Mouse (Mus musculus): ENCODE results near the gene D17H6S53E. TPM values are rescaled to one million over a fixed set of nuclear protein-coding genes. Genes with fewer than 3 reads are reported as not detected.

D17H6S53E gene
- polyA plus RNA-seq, 1 experiment = 20.2 TPM

GRCm38 (mm10) chr17:35175382-35175781 is 49.2 kb downstream of the D17H6S53E start:
- no peak overlapping the region for H3K4me3 ChIP-seq (replicated peaks; ENCODE audit: control insufficient read depth, low read depth, low read length)
- no peak overlapping the region for H3K27ac ChIP-seq (ENCODE audit: control insufficient read depth, insufficient read depth, low read depth, low read length, poor library complexity)
- TF ChIP-seq CTCF (IDR thresholded peaks at IDR 0.05; ENCODE audit: control insufficient read depth, insufficient read depth, low read length) (no peak), POLR2A (IDR thresholded peaks at IDR 0.05; ENCODE audit: borderline replicate concordance, control insufficient read depth, low read depth, low read length) (no peak)
- WGBS = 62% methylated on average over 6 of the region's 6 CpGs
- peaks cover 4% of the 10 kb centered on the region for H3K4me1 ChIP-seq (ENCODE audit: control insufficient read depth, insufficient read depth, low read length)

GRCm38 (mm10) chr17:35175968-35176367 is 49.8 kb downstream of the D17H6S53E start, which contains the start of gene Aif1:
Aif1 (minus strand) TSS chr17:35176068.
- WGBS = 79% methylated on average over 2 of the region's 2 CpGs
- Histone ChIP-seq H3K4me1 (ENCODE audit: control insufficient read depth, insufficient read depth, low read length) (peaks cover 4% of the 10 kb centered on the region), H3K4me3 (replicated peaks; ENCODE audit: control insufficient read depth, low read depth, low read length) (no peak within 1 kb of the TSS), H3K27ac (ENCODE audit: control insufficient read depth, insufficient read depth, low read depth, low read length, poor library complexity) (no peak within 1 kb of the TSS)
- TF ChIP-seq CTCF (IDR thresholded peaks at IDR 0.05; ENCODE audit: control insufficient read depth, insufficient read depth, low read length) (no peak), POLR2A (IDR thresholded peaks at IDR 0.05; ENCODE audit: borderline replicate concordance, control insufficient read depth, low read depth, low read length) (no peak)

Other genes starting within 250 kb of the D17H6S53E start
- gene Zbtb12, start 246.9 kb upstream of the D17H6S53E start, polyA plus RNA-seq (2011; ENCODE audit: insufficient read depth, insufficient read length, low replicate concordance, missing spikeins) = 2.8 and 5.7 TPM in 2 replicates
- 2.0 TPM in 1 of 2 replicates, not detected in the other for gene Gm20547, start 244.3 kb upstream of the D17H6S53E start, polyA plus RNA-seq (2011; ENCODE audit: insufficient read depth, insufficient read length, low replicate concordance, missing spikeins)
- gene C2, start 228.1 kb upstream of the D17H6S53E start, polyA plus RNA-seq (2011; ENCODE audit: insufficient read depth, insufficient read length, low replicate concordance, missing spikeins) = 3.7 and 5.9 TPM in 2 replicates
- 60.6 and 104 TPM in 2 replicates for gene Ehmt2, start 227.9 kb upstream of the D17H6S53E start, polyA plus RNA-seq (2011; ENCODE audit: insufficient read depth, insufficient read length, low replicate concordance, missing spikeins)
- gene Slc44a4, start 211.9 kb upstream of the D17H6S53E start, polyA plus RNA-seq (2011; ENCODE audit: insufficient read depth, insufficient read length, low replicate concordance, missing spikeins) = 1.3 TPM in 1 of 2 replicates, not detected in the other
- 18.1 and 33.6 TPM in 2 replicates for gene Neu1, start 195.1 kb upstream of the D17H6S53E start, polyA plus RNA-seq (2011; ENCODE audit: insufficient read depth, insufficient read length, low replicate concordance, missing spikeins)
- gene Hspa1b, start 167.1 kb upstream of the D17H6S53E start, polyA plus RNA-seq (2011; ENCODE audit: insufficient read depth, insufficient read length, low replicate concordance, missing spikeins) = 1.3 and 5.5 TPM in 2 replicates
- not detected in 2 replicates for gene Gm20481, start 156.5 kb upstream of the D17H6S53E start, polyA plus RNA-seq (2011; ENCODE audit: insufficient read depth, insufficient read length, low replicate concordance, missing spikeins)
- gene Hspa1a, start 154.2 kb upstream of the D17H6S53E start, polyA plus RNA-seq (2011; ENCODE audit: insufficient read depth, insufficient read length, low replicate concordance, missing spikeins) = 1.9 TPM in 1 of 2 replicates, not detected in the other
- not detected in 2 replicates for gene Hspa1l, start 153.7 kb upstream of the D17H6S53E start, polyA plus RNA-seq (2011; ENCODE audit: insufficient read depth, insufficient read length, low replicate concordance, missing spikeins)
- 70.0 and 84.5 TPM in 2 replicates for gene Lsm2, start 144.5 kb upstream of the D17H6S53E start, polyA plus RNA-seq (2011; ENCODE audit: insufficient read depth, insufficient read length, low replicate concordance, missing spikeins)
- gene Vars, start 125.4 kb upstream of the D17H6S53E start, polyA plus RNA-seq (2011; ENCODE audit: insufficient read depth, insufficient read length, low replicate concordance, missing spikeins) = 117 and 158 TPM in 2 replicates
- gene Vwa7, start 109.8 kb upstream of the D17H6S53E start, polyA plus RNA-seq (2011; ENCODE audit: insufficient read depth, insufficient read length, low replicate concordance, missing spikeins) = 0.77 and 1.2 TPM in 2 replicates
- gene Sapcd1, start 98.4 kb upstream of the D17H6S53E start, polyA plus RNA-seq (2011; ENCODE audit: insufficient read depth, insufficient read length, low replicate concordance, missing spikeins) = 18.9 and 31.7 TPM in 2 replicates
- gene Msh5, start 79.6 kb upstream of the D17H6S53E start, polyA plus RNA-seq (2011; ENCODE audit: insufficient read depth, insufficient read length, low replicate concordance, missing spikeins) = 12.1 and 17.2 TPM in 2 replicates
- gene Clic1, start 76.4 kb upstream of the D17H6S53E start, polyA plus RNA-seq (2011; ENCODE audit: insufficient read depth, insufficient read length, low replicate concordance, missing spikeins) = 76.2 and 141 TPM in 2 replicates
- gene Ddah2, start 67.3 kb upstream of the D17H6S53E start, polyA plus RNA-seq (2011; ENCODE audit: insufficient read depth, insufficient read length, low replicate concordance, missing spikeins) = 12.5 and 15.2 TPM in 2 replicates
- 1.6 and 1.7 TPM in 2 replicates for gene Ly6g6c, start 61.0 kb upstream of the D17H6S53E start, polyA plus RNA-seq (2011; ENCODE audit: insufficient read depth, insufficient read length, low replicate concordance, missing spikeins)
- 16.5 and 35.6 TPM in 2 replicates for gene Mpig6b, start 60.2 kb upstream of the D17H6S53E start, polyA plus RNA-seq (2011; ENCODE audit: insufficient read depth, insufficient read length, low replicate concordance, missing spikeins)
- gene Ly6g6e, start 49.5 kb upstream of the D17H6S53E start, polyA plus RNA-seq (2011; ENCODE audit: insufficient read depth, insufficient read length, low replicate concordance, missing spikeins) = 1.3 TPM in 1 of 2 replicates, not detected in the other
- gene Ly6g6d, start 48.3 kb upstream of the D17H6S53E start, polyA plus RNA-seq (2011; ENCODE audit: insufficient read depth, insufficient read length, low replicate concordance, missing spikeins) = 9.2 and 26.2 TPM in 2 replicates
- gene Ly6g6f, start 40.8 kb upstream of the D17H6S53E start, polyA plus RNA-seq (2011; ENCODE audit: insufficient read depth, insufficient read length, low replicate concordance, missing spikeins) = 14.3 and 53.1 TPM in 2 replicates
- gene Abhd16a, start 37.1 kb upstream of the D17H6S53E start, polyA plus RNA-seq (2011; ENCODE audit: insufficient read depth, insufficient read length, low replicate concordance, missing spikeins) = 48.7 and 73.1 TPM in 2 replicates
- not detected in 2 replicates for gene Ly6g5c, start 18.1 kb upstream of the D17H6S53E start, polyA plus RNA-seq (2011; ENCODE audit: insufficient read depth, insufficient read length, low replicate concordance, missing spikeins)
- gene Ly6g5b, start 10.9 kb upstream of the D17H6S53E start, polyA plus RNA-seq (2011; ENCODE audit: insufficient read depth, insufficient read length, low replicate concordance, missing spikeins) = 3.4 and 4.7 TPM in 2 replicates
- 29.8 and 39.0 TPM in 2 replicates for gene Gpank1, start 4.9 kb upstream of the D17H6S53E start, polyA plus RNA-seq (2011; ENCODE audit: insufficient read depth, insufficient read length, low replicate concordance, missing spikeins)
- 155 and 166 TPM in 2 replicates for gene Csnk2b, start 4.3 kb upstream of the D17H6S53E start, polyA plus RNA-seq (2011; ENCODE audit: insufficient read depth, insufficient read length, low replicate concordance, missing spikeins)
- 6.0 TPM in 1 of 2 replicates, not detected in the other for gene Apom, start 5.7 kb downstream of the D17H6S53E start, polyA plus RNA-seq (2011; ENCODE audit: insufficient read depth, insufficient read length, low replicate concordance, missing spikeins)
- 104 and 195 TPM in 2 replicates for gene Bag6, start 8.8 kb downstream of the D17H6S53E start, polyA plus RNA-seq (2011; ENCODE audit: insufficient read depth, insufficient read length, low replicate concordance, missing spikeins)
- 208 and 214 TPM in 2 replicates for gene Prrc2a, start 38.5 kb downstream of the D17H6S53E start, polyA plus RNA-seq (2011; ENCODE audit: insufficient read depth, insufficient read length, low replicate concordance, missing spikeins)
- gene Aif1, start 49.7 kb downstream of the D17H6S53E start, polyA plus RNA-seq (2011; ENCODE audit: insufficient read depth, insufficient read length, low replicate concordance, missing spikeins) = 48.9 and 51.7 TPM in 2 replicates
- 50.4 and 139 TPM in 2 replicates for gene Lst1, start 62.1 kb downstream of the D17H6S53E start, polyA plus RNA-seq (2011; ENCODE audit: insufficient read depth, insufficient read length, low replicate concordance, missing spikeins)
- 38.6 and 66.2 TPM in 2 replicates for gene Ltb, start 68.1 kb downstream of the D17H6S53E start, polyA plus RNA-seq (2011; ENCODE audit: insufficient read depth, insufficient read length, low replicate concordance, missing spikeins)
- 3.2 and 7.4 TPM in 2 replicates for gene Tnf, start 75.6 kb downstream of the D17H6S53E start, polyA plus RNA-seq (2011; ENCODE audit: insufficient read depth, insufficient read length, low replicate concordance, missing spikeins)
- 3.5 and 4.4 TPM in 2 replicates for gene Lta, start 79.0 kb downstream of the D17H6S53E start, polyA plus RNA-seq (2011; ENCODE audit: insufficient read depth, insufficient read length, low replicate concordance, missing spikeins)
- gene Gm16181, start 94.5 kb downstream of the D17H6S53E start, polyA plus RNA-seq (2011; ENCODE audit: insufficient read depth, insufficient read length, low replicate concordance, missing spikeins) = not detected in 2 replicates
- gene Atp6v1g2, start 107.3 kb downstream of the D17H6S53E start, polyA plus RNA-seq (2011; ENCODE audit: insufficient read depth, insufficient read length, low replicate concordance, missing spikeins) = 4.1 and 9.9 TPM in 2 replicates
- 9.9 and 24.9 TPM in 2 replicates for gene Nfkbil1, start 109.4 kb downstream of the D17H6S53E start, polyA plus RNA-seq (2011; ENCODE audit: insufficient read depth, insufficient read length, low replicate concordance, missing spikeins)
- 275 and 374 TPM in 2 replicates for gene Ddx39b, start 115.4 kb downstream of the D17H6S53E start, polyA plus RNA-seq (2011; ENCODE audit: insufficient read depth, insufficient read length, low replicate concordance, missing spikeins)
- gene H2-D1, start 136.4 kb downstream of the D17H6S53E start, polyA plus RNA-seq (2011; ENCODE audit: insufficient read depth, insufficient read length, low replicate concordance, missing spikeins) = 399 and 727 TPM in 2 replicates
- not detected in 2 replicates for gene H2-Q1, start 194.0 kb downstream of the D17H6S53E start, polyA plus RNA-seq (2011; ENCODE audit: insufficient read depth, insufficient read length, low replicate concordance, missing spikeins)
- not detected in 2 replicates for gene H2-Q2, start 215.9 kb downstream of the D17H6S53E start, polyA plus RNA-seq (2011; ENCODE audit: insufficient read depth, insufficient read length, low replicate concordance, missing spikeins)

Measured in bone marrow, adult 2 months (tissue).